Mouse (Mus musculus) intestine, embryonic 16.5 days (tissue): ENCODE results near the gene Acot7. TPM values are rescaled to one million over a fixed set of nuclear protein-coding genes. Genes with fewer than 3 reads are reported as not detected.

Experiments
- ATAC-seq: fragments of 200-750 bp; cut with Nextera tagmentation; 2 replicates; pipeline ENCODE4 v1.8.0; 2017; ENCODE audit warnings: moderate TSS enrichment, moderate library complexity
- H3K27ac ChIP-seq: fragments of 300-500 bp; sonication (generic); 2 replicates; pipeline ENCODE4 v1.5.1; 2014; ENCODE audit warnings: mild to moderate bottlenecking, low read length
- H3K27me3 ChIP-seq: fragments of 300-500 bp; sonication (generic); replicated peaks from 2 replicates; pipeline ENCODE4 v1.6.1; 2014; ENCODE audit warnings: low read length, control low read depth, mixed read lengths; ENCODE audit not compliant: control insufficient read depth, insufficient read depth
- H3K36me3 ChIP-seq: fragments of 300-500 bp; sonication (generic); 2 replicates; pipeline ENCODE4 v1.6.1; 2014; ENCODE audit warnings: low read length, control low read depth; ENCODE audit not compliant: control insufficient read depth, insufficient read depth
- H3K4me1 ChIP-seq: fragments of 300-500 bp; sonication (generic); 2 replicates; pipeline ENCODE4 v1.6.1; 2014; ENCODE audit warnings: low read length, control low read depth, mixed read lengths; ENCODE audit not compliant: control insufficient read depth, insufficient read depth
- H3K4me2 ChIP-seq: fragments of 300-500 bp; sonication (generic); 2 replicates; pipeline ENCODE4 v1.6.1; 2014; ENCODE audit warnings: low read depth, low read length, control low read depth
- H3K4me3 ChIP-seq: fragments of 300-500 bp; sonication (generic); 2 replicates; pipeline ENCODE4 v1.5.1; 2014; ENCODE audit warnings: mild to moderate bottlenecking, low read length
- H3K9ac ChIP-seq: fragments of 300-500 bp; sonication (generic); 2 replicates; pipeline ENCODE4 v1.6.1; 2014; ENCODE audit warnings: low read depth, low read length
- H3K9me3 ChIP-seq: fragments of 300-500 bp; sonication (generic); 2 replicates; pipeline ENCODE4 v1.6.1; 2016; ENCODE audit warnings: low read length, control low read depth; ENCODE audit not compliant: control insufficient read depth
- WGBS: fragments of 180-500 bp; shearing (Covaris S2); extraction: QIAGEN DNeasy Blood & Tissue Kit; methylation state at CpG from one replicate; pipeline ENCODE4 v1.1.7; 2014; 5-methylcytosine and 5-hydroxymethylcytosine counted together
- polyA plus RNA-seq: library from polyadenylated mRNA; unstranded; fragments of >200 nt; fragmentation: Nextera tagmentation; extraction: Ambion mirVana; gene quantifications from 2 replicates; pipeline ENCODE4 v1.2.1, GENCODE M21; 2015

The Acot7 gene
- polyA plus RNA-seq, 1 experiment from 2014 or later = 52.5 TPM

DNA sequence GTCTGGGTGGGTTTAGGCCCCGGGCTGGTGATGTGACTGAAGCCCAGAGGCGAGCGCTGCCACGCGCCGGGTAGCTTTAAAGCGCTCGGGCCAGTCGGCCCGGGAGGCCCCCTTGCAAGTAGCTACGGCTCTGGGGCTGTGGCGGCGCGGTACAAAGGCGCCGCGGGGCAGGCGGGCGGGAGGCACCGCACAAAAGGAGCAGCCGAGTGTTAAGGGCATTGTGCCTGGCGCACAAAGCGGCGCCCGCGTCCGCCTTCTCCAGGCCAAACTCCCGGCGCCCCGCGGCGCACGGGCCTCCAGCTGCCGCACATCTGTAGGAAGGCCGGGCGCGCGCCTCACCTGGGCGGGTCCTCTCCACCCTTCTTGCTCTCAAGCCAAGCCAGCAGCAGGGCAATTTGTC lies 112.5 kb downstream of the Acot7 start:
- Histone ChIP-seq H3K4me2 (peak overlapping the region; percentile 46), H3K4me3 (peak overlapping the region; percentile 24), H3K9ac (no peak overlapping the region), H3K36me3 (no peaks in the 10 kb centered on the region), H3K27ac (no peak overlapping the region), H3K4me1 (peaks cover 14% of the 10 kb centered on the region), H3K27me3 (peaks cover 66% of the 10 kb centered on the region), H3K9me3 (no peaks in the 10 kb centered on the region)
- no peak for ATAC-seq
- WGBS = under 1% methylated on average over 39 of the region's 39 CpGs

- 23% methylated on average over 11 of the region's 11 CpGs for WGBS
- Histone ChIP-seq H3K4me2 (no peak overlapping the region), H3K36me3 (no peaks in the 10 kb centered on the region), H3K9me3 (no peaks in the 10 kb centered on the region), H3K27me3 (peaks cover 62% of the 10 kb centered on the region), H3K9ac (no peak overlapping the region), H3K4me3 (no peak overlapping the region), H3K4me1 (peaks cover 14% of the 10 kb centered on the region), H3K27ac (no peak overlapping the region)
- ATAC-seq = no peak
Measured at GRCm38 (mm10) chr4:152290991-152291390, 113.1 kb downstream of the Acot7 start.

- ATAC-seq = no peak
- no peak within 1 kb of the TSS for H3K27ac ChIP-seq
- H3K9me3 ChIP-seq = no peaks in the 10 kb centered on the region
- H3K4me3 ChIP-seq = peak within 1 kb of the TSS; percentile 24
- H3K36me3 ChIP-seq = no peaks in the 10 kb centered on the region
- WGBS = 32% methylated on average over 6 of the region's 6 CpGs
- H3K27me3 ChIP-seq = peaks cover 56% of the 10 kb centered on the region
- peaks cover 9% of the 10 kb centered on the region; the same call in 1 of the 2 replicates for H3K4me1 ChIP-seq
- no peak within 1 kb of the TSS for H3K9ac ChIP-seq
- H3K4me2 ChIP-seq = peak within 1 kb of the TSS; percentile 46
Measured at GRCm38 (mm10) chr4:152291562-152291961, 113.6 kb downstream of the Acot7 start, which contains the start of gene Hes3. Gene Hes3, minus strand, starts transcription at chr4:152291662.

- Histone ChIP-seq H3K9ac (no peak overlapping the region), H3K9me3 (no peaks in the 10 kb centered on the region), H3K27me3 (peaks cover 50% of the 10 kb centered on the region), H3K27ac (no peak overlapping the region), H3K4me3 (no peak overlapping the region), H3K36me3 (no peaks in the 10 kb centered on the region), H3K4me2 (no peak overlapping the region), H3K4me1 (peaks cover 7% of the 10 kb centered on the region; the same call in 1 of the 2 replicates)
- WGBS = 16% methylated on average over 12 of the region's 12 CpGs
- no peak for ATAC-seq
Measured at GRCm38 (mm10) chr4:152292102-152292765, 114.3 kb downstream of the Acot7 start.

- no peaks in the 10 kb centered on the region for H3K9me3 ChIP-seq
- 55% methylated on average over 10 of the region's 10 CpGs for WGBS
- H3K27me3 ChIP-seq = peaks cover 35% of the 10 kb centered on the region
- H3K4me2 ChIP-seq = no peak overlapping the region
- ATAC-seq = no peak
- 0 out of 2 replicates have a peak overlapping the region, but pooled peaks have one; percentile 2 for H3K27ac ChIP-seq
- H3K4me1 ChIP-seq = peaks cover 16% of the 10 kb centered on the region
- no peak overlapping the region for H3K4me3 ChIP-seq
- H3K9ac ChIP-seq = no peak overlapping the region
- no peaks in the 10 kb centered on the region for H3K36me3 ChIP-seq
Measured at GRCm38 (mm10) chr4:152294188-152294929, 116.4 kb downstream of the Acot7 start.

DNA sequence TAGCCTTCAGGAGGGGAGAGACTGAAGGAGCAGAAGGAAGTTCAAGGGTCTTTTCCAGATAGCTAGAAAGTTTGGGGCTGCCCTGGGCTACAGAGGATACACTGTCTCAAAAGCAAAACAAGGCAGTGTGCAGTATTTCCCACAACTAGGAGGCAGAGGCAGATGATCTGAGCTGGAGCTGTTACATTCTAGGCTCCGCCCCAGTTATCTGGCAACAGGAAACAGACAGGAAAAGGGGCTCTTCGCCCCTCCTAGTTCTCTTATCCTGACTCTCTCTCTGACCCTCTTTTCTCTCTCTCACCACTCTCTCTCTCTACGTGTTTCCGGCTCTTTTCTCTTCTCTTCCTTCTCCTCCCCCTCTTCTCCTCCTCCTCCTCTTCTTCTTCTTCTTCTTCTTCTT lies 118.0 kb downstream of the Acot7 start:
- no peak overlapping the region; the same call in 1 of the 2 replicates for H3K27ac ChIP-seq
- H3K9ac ChIP-seq = 0 out of 2 replicates have a peak overlapping the region, but pooled peaks have one; percentile 17
- no peaks in the 10 kb centered on the region for H3K9me3 ChIP-seq
- WGBS = 22% methylated on average over 4 of the region's 4 CpGs
- no peak for ATAC-seq
- peaks cover 21% of the 10 kb centered on the region for H3K27me3 ChIP-seq
- no peaks in the 10 kb centered on the region for H3K36me3 ChIP-seq
- H3K4me3 ChIP-seq = no peak overlapping the region
- H3K4me1 ChIP-seq = peaks cover 12% of the 10 kb centered on the region
- no peak overlapping the region for H3K4me2 ChIP-seq

DNA sequence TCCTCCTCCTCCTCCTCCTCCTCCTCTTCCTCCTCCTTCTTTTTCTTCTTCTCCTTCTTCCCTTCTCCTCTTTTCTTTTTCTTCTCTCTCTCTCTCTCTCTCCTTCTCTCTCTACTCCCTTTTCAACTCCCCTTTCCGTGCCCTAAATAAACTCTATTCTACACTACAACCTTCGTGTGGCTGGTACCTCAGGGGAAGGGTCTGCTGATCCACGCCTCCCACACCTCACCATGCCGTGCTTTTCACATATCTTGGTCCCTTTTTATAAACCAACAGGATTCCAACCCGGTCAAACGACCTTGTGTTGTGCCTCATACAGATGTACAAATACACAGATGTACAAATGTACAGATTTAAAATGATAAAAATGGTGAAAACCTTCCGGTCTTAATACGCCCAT lies 118.4 kb downstream of the Acot7 start:
- H3K4me3 ChIP-seq = peak overlapping the region; percentile 56
- H3K27ac ChIP-seq = no peak overlapping the region
- ATAC-seq = no peak

DNA sequence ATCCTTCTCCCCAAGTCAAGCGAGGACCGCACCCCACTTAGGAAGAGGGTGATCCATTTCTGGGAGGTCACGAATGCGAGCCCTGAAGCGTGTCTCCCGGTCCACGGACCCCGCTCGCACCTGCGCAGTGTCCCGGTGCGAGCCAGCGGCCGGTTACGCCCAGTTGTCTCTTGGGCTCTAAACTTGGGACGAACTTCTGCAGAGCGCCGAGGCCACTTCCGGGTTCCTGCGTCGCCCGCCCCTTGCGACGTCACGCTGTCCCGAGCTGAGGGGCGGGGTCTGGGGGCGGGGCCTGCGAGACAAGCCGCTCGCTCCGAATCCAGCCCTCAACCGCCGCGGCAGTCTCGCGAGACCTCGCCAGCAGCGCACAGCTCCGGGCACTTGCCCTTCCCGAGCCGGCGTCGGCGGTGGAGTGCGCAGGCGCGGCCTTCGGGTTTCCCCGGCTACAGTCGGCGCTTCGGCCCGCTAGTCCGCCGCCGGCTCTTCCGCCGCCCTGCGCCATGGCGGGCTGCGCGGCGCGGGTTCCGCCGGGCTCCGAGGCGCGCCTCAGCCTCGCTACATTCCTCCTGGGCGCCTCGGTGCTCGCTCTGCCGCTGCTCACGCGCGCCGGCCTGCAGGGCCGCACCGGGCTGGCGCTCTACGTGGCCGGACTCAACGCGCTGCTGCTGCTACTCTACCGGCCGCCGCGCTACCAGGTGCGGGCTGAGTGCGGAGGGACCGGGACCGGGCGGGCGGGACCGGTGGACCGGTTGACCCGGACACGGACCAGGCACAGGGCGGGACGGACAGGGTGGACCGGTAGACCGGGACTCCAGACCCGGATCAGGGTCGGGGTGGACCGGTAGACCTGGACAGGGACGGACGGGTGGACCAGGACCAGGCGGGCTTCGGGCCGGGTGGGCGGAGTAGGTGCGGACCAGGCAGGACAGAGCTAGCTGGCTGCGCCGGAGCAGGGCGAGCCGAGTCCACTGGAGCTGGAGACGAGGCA lies 119.2 kb downstream of the Acot7 start, which contains the start of gene Icmt:
Icmt (plus strand) TSS at position 354 of the 988 bp plus-strand sequence.
- H3K27me3 ChIP-seq = peaks cover 10% of the 10 kb centered on the region; the same call in 1 of the 2 replicates
- peaks cover 12% of the 10 kb centered on the region for H3K4me1 ChIP-seq
- H3K9me3 ChIP-seq = no peaks in the 10 kb centered on the region
- ATAC-seq = peak; percentile 98
- under 1% methylated on average over 115 of the region's 119 CpGs for WGBS
- H3K4me2 ChIP-seq = peak within 1 kb of the TSS; percentile 93
- peak within 1 kb of the TSS; percentile 92 for H3K4me3 ChIP-seq
- H3K9ac ChIP-seq = peak within 1 kb of the TSS; percentile 95
- H3K27ac ChIP-seq = peak within 1 kb of the TSS; percentile 58; the same call in 1 of the 2 replicates
- H3K36me3 ChIP-seq = no peaks in the 10 kb centered on the region

More for the DNA sequence above, 118.4 kb downstream of the Acot7 start:
- H3K4me1 ChIP-seq = peaks cover 12% of the 10 kb centered on the region
- H3K36me3 ChIP-seq = no peaks in the 10 kb centered on the region
- peaks cover 17% of the 10 kb centered on the region for H3K27me3 ChIP-seq
- 6% methylated on average over 8 of the region's 8 CpGs for WGBS
- no peaks in the 10 kb centered on the region for H3K9me3 ChIP-seq
- H3K9ac ChIP-seq = peak overlapping the region; percentile 65
- H3K4me2 ChIP-seq = peak overlapping the region; percentile 60
